Mouse (Mus musculus): ENCODE results near the gene Golph3.

Gene Golph3

DNA sequence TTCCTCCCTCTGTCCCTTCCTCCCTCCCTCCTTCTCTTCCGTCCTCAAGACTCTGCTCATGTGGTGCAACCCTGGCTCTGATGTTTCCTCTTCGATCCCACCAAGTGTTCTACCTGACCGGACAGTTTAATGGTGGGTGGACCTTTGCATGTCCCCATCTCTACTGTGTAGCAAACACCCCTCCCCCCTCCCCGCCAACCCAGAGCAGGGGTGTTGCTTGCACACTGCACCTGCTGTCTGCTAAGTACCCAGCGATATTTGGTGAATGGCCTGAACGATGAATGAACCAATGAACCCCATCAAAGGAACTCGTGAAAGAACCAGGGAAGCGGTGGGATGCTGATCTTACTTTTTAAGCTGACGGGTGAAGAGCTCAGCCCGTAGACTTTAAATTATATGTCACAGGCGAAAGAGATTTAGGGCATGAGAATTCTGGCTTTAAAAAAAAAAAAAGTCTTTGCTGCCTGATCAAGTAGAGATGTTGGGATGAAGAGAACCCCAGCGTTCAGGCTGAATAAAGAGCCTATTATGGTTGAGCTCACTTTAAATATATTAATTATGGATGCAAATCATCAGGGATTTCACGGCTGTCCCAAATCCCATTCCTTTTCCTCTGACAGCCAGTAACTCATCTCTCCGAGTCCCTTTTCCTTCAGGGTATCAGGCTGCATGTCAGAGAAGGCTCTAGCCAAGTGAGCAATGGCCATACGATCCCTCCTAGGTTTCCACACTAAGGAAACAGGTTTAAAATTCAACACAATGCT, 67.7 kb downstream of the Golph3 start:
- DNase-seq, result no peak

DNA sequence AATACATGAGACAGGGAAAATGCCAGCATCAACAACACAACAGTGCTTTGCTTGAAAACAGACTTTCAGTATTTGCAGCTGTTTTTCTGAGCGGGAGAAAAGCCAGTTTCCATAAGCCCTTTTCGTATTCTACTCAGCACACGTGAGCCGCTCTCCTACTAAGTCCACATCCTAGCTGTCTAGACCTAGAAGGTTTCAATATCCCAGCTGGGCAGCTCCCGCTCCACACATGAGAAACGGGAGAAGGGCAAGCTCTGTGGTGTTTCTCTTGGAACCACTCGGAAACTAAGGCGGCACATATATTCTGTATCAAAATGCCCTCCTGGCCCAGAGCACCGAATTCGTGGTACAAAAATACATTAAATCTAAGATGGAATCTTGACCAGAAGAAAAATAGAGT, 73.5 kb downstream of the Golph3 start:
- no peak for DNase-seq

DNA sequence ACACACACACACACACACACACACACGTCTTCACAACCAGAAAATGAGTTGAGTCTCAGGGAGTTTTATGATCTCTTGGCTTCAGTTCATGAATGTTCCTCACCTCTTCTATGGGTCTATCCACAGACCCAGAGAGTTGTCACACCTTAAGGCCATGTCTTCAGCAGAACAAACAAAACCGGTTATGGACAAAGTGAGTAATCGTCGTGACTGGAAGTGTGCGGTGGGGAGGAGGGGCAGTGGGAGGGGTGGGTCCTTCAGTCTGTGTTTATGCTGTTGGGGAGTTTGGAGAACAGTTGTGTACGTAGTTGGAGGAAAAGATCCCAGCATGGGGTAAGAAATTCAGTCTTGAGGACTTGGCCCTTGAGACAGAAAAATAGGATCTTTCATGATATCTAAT, 75.8 kb downstream of the Golph3 start:
- DNase-seq, result no peak
